Mouse (Mus musculus): Measurements from ENCODE around the gene Pdlim1.
A peak's percentile ranks its signal among the peaks of the same experiment; 100 is the strongest.

The Pdlim1 gene

DNA sequence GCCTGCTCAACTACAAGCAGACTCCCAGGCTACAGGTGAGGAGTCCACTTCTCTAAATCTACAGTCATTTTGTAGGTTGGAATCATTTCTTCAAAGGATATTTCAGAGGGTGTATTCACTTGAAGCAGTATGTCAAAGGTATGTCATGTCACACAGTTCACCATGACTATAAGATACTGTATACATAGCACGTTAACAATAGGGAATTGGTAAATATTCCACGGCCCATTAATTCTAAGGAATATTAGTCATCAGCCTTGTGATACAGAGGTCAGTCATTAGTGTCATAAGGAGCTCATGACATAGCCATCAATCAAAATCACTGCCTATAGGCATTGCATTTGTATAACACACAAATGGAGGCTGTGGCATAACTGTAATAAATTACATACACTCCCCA lies 13.1 kb upstream of the Pdlim1 start:
- DNase-seq (ENCODE audit: low read depth in 2 of 2, low spot score in 2 of 2) = no peak

DNA sequence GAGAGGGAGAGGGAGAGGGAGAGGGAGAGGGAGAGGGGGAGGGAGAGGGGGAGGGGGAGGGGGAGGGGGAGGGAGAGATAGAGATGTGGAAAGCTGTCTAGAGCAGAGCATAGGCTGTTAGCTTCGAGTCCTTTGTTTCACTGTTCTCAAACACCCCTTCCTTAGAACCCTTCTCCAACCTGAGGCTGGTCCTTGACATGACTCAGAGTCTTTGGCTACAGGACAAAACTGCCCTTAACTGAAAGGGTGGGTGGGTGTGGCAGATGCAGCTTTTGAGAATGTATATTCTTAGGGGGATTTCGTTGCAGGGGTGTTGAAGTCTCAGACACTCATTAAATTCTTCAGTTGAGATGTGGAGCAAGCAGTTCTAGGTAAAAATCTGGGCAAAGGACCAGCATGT lies 11.8 kb upstream of the Pdlim1 start:
- DNase-seq (ENCODE audit: low read depth in 2 of 2, low spot score in 2 of 2) = no peak

DNA sequence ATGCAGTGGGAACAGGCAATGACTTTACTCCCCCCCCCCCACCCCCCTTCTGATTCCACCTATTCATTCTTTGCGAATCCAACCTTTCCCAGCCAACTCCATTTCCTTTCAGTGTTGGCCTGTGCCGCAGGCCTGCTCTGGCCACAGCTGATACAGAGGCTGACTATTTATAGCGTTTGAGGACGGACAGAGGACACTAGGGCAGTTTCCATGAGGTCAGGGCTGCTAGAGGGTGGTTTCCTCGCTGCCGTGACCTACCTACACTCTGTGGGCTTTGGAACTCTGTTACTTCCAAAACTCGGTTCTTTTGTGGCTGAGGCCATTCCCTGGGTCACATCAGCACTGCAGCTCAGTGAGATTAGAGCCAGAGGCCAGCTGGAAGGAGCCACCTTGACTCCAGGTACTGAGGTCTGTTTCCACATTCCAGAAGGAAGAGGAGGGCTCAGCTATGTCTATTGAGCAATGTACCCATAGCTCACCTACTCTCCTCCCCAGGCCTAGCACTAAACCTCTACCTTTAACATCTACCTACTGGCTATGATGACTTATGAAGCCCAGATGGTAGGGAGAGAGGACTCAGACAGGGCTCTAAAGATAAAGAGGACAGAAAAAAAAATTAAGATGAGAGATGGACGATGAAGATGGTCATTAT lies 6.9 kb upstream of the Pdlim1 start:
- no peak for DNase-seq (ENCODE audit: low read depth in 2 of 2, low spot score in 2 of 2)

DNA sequence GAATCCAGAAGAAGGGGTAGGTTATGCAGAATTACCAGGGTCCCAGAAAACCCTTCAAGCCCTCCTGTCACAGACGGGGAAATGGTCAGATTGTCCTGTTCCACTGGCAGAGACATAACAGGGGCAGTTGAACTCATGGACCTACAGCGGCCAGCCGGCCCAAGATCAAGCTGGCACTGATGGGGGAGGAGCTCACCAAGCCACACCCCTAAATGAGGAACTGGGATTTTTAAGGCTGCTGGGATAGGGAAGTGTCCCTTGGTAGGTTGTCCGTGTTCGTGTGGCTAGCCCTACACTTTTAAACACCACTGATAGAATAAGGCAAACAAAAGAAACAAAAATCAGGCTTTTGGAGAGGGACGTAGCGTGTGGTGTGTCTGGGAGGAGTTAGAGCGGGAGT lies 5.9 kb upstream of the Pdlim1 start:
- DNase-seq (ENCODE audit: low read depth in 2 of 2, low spot score in 2 of 2) = no peak

DNA sequence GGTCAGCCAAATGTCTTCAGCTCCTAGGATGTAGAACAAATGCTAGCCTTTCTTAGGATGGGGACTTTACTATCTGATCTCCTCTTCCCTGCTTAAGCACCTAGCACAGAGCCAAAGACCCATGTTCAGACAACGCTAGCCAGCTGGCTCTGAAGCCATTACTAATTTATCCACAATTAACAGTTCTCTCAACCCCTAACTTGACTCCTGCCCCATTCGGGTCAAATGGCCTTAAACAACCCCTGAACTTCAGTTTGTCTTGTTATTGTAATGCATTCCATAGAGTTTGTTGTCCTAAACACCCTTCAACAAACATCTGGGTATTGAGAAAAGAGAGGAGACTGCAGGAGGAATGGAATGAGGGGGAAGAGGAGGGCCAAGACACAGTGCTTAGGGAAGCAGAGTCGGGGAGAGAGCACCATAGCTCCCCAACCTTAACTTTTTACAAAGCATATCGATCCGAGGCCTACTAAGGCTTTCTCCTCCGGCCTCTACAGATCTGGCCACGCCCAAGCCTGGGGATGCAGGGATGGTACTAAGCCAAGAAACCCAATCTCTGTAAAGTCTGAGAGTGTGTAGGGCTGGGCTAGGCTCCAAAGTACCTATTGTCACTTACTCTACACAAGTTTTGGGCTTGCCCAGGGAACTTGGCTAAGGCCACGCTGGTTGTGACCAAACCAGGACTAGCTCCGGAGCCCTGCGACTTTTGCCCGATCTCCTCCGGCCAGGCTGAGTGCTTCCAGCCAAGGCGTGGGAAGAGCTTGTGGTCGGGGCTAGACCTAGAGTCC lies 4.0 kb upstream of the Pdlim1 start:
- no peak for DNase-seq (ENCODE audit: low read depth in 2 of 2, low spot score in 2 of 2)

DNA sequence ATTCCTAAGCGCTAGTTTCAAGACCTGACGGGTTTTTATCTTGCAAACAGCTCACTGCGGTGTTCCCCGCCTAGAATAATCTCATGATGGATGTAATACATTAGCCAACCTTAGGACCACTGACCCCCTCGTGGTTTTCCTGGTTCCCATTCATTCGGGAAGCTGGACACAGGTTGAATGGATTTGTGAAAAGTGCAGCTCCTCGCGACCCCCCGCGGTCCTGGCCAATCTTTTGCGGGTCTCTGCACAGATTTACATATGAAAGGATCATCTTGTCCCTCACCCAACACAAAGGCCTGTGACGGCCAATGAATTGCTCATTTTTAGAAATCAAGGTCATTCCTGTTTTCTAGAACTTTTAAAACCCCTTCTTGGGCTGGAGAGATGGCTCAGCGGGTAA lies 1.0 kb upstream of the Pdlim1 start:
- DNase-seq (ENCODE audit: low read depth in 2 of 2, low spot score in 2 of 2) = no peak

DNA sequence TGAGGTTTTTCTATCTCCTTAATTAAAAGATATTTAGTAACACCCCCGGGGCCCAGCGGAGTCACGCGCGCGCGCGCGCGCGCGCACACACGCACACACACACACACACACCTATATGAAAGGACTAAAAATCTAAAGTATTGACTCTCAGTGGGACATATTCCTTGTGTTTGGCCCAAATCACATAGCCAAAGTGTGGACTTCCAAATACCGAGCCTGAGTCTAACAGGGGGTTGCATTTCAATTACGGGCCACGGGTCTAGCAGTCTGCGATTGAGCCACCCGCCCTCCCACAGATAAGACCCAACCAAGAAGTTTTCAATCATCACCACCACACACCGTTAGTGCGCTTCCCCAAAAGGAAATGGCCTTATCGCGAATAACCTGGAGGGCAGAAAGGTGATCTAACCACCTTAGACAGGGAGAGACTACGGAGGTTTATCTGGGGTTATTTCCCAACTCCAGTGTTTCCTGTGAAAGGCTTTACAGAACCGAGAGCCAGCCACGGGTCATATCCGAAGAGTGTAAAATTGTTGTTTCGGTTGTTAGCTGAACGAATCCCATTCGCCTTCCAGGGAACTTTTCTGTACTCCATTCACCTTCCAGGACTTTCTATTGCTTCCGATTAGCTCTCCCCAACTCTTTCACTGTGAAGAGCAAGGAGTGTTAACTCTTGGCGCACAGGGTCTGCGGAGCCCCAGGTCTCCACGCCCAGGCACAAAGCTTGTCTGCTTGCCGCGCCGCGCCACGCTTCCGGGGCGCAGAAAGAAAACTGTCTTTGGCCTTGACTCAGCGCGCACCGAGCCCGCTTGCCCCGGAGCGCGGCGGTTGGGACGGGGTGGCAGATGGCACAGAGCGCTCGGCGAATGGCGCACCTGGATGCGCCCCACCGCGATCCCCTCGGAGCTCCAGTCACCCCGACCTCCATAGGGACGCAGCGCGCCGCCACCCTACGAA lies 1.0 kb downstream of the Pdlim1 start:
- peak; percentile 55 to 65 for DNase-seq (ENCODE audit: low read depth in 2 of 2, low spot score in 2 of 2)

DNA sequence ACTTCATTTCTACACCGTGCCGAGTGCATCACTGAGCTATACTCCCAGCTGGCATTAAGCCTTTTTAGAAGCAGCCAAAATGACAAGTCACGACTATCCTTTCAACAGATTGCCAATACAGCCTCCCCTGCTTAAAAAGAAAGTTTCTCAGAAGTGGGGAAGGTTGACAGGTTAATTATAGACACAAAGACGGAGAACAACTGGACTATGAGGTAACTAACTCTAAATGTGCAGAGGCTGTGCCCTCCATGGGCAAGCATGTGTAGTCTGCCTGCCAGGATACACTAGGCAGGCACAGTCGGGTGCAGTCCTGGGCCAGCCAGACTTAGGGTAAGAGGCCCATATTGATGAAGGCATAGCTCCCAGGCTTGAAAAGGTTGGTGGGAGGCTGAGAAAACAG lies 2.1 kb downstream of the Pdlim1 start:
- no peak for DNase-seq (ENCODE audit: low read depth in 2 of 2, low spot score in 2 of 2)

DNA sequence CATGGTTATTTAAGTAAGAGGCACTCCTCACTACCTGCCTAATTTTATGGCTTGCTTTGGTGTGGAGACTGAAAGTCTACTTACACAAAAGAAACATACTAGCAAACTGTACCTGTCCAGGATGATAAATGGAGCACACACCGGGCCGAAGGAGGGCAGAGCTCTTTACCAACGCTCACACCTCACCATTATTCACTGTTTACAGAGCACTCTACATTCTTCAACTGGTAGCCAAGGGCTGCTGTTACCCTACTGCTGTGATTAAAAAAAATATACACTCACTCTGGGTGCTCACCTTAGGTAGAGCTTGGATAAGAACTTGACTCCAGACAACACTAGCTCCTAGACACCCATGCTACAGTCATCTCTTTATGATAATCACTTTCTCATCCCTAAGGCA lies 3.1 kb downstream of the Pdlim1 start:
- no peak for DNase-seq (ENCODE audit: low read depth in 2 of 2, low spot score in 2 of 2)

DNA sequence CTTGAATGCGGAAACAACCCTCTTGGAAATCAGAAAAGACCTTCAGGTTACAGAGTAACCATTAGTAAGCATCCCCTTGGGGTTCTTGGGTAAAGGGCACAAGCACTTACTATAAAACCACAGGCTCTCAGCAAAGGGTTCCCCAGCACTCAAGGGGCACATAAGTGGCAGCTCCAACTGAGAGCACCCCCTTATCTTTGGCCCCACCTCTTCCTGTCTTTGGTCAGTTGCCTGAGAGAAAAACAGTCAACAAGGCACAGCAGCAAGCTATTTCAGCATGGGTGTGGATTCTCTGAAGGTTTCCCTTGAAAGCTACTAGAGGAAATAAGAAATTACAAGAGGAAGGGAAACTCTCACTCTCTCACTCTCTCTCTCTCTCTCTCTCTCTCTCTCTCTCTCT lies 4.3 kb downstream of the Pdlim1 start:
- peak; percentile 66 to 69 for DNase-seq (ENCODE audit: low read depth in 2 of 2, low spot score in 2 of 2)

DNA sequence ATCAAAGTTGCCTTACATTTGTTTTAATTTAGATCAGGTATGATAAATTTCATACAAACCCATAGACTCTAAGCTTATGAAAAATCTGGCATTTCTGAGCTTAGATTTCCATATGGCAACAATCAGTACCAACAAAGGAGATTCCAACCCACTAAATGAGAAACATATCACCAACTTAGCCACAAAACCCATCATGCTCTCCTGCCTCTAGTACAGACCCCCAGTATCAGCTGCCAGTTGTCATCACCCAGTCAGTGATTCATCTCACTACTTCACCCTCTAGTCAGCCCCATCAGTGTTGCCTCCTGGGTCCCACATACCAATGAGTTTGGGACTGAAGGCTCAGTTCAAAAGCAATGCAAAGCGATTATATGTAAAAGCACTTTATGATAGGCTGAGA lies 12.2 kb downstream of the Pdlim1 start:
- DNase-seq (ENCODE audit: low read depth in 2 of 2, low spot score in 2 of 2) = no peak

DNA sequence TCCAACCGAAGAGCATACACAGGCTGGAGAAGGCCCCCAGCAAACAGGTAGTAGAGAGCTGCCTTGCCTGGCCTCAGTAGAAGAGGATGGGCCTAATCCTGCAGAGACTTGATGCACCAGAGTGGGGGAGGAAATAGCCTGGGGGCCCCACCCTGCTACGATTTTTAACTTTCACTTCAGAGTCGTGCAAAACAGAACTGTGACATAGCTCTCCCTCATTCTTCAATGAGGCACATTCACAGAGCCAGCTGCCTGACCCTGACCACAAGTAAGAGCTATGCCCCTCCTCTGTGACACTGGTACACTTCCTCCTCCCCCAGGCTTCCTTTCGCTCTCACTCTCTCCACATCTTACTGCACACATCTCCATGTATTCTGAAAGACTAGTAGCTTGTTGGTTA lies 14.2 kb downstream of the Pdlim1 start:
- DNase-seq (ENCODE audit: low read depth in 2 of 2, low spot score in 2 of 2) = peak; percentile 79 to 84

DNA sequence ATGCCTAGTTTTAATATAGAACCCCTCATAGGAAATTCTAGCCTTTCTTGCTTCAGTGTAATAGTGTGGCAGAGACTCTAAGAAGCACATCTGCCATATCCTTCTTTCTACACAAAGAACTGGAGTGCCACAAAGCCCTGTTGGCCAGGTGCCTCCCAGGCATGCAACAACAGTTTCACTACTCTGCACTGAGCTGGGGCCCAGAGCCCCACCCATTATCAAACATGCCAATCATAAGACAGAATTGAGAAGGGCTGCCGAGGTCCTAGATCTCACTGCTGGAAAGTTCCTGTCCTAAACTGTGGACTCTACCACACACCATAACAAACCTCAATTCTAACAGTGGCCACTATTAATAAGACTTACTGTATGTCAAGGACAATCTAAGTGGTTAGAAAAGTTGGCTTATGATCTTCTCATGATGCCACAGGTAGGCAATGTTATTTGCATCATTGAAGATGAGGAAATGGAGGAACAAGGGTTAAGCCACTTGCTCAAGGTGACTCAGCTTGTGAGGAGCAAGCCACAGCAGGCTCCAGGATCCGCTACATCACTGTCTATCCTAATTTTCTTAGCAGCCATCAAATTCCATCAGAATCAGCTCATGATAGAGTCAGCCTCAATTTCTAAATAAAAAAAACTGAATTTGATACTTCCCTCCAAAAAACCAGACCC lies 15.1 kb downstream of the Pdlim1 start:
- DNase-seq (ENCODE audit: low read depth in 2 of 2, low spot score in 2 of 2) = no peak

DNA sequence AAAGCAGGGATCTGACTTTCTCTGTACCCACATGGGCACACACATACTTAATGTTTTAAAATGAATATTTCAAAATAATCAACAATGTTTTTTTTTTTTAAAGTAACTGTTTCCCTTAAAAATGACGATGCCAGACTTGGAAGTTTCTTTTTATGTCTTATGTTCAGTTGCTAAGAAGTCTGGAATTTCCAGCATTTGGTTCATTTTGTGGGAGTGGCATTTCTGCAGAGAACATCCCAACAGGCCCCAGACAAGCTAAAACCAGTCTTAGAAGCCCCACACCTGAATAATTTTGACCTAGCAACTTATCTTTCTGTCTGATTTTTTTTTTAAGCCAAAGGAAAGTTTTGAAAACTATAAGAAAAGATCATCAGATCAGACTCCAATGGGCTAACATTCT lies 16.1 kb downstream of the Pdlim1 start:
- no peak for DNase-seq (ENCODE audit: low read depth in 2 of 2, low spot score in 2 of 2)

DNA sequence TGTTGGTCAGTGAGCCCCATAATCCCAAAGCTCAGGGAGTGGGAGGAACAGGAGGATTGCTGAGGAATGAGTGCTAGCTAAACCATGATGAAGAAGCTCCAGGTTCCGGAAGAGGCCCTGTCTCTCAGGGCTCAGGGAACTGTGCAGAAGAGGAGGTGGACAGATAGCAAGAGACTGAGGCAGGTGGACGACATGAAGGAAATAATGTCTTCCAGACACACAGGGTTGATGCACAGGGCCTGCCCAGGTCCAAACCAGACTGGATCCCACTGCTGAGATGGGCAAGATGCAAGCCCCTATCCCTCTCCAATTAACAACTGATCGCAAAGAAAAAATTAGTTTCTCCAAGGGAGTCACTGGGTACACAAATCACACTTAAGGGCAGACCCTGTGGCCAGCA lies 16.9 kb downstream of the Pdlim1 start:
- DNase-seq (ENCODE audit: low read depth in 2 of 2, low spot score in 2 of 2) = no peak

DNA sequence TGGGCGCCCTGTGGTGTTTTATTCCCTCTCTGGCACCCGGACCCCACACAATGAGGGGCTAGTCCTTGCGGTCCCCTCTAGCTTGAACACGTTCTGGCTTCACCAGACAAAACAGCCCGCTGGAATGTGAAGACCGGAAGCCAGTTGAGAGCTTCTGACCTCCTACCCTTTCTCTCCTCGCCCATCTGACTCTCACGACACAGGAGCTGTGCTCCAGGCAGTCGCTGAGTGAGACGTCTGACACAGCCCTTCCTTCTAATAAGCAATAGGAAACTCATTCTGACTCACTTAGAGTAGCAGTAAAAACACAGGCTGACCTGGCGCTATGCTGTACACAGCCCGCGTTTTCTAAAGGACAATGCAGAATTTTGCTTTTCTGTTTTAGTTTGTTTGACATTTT lies 17.9 kb downstream of the Pdlim1 start:
- no peak for DNase-seq (ENCODE audit: low read depth in 2 of 2, low spot score in 2 of 2)

DNA sequence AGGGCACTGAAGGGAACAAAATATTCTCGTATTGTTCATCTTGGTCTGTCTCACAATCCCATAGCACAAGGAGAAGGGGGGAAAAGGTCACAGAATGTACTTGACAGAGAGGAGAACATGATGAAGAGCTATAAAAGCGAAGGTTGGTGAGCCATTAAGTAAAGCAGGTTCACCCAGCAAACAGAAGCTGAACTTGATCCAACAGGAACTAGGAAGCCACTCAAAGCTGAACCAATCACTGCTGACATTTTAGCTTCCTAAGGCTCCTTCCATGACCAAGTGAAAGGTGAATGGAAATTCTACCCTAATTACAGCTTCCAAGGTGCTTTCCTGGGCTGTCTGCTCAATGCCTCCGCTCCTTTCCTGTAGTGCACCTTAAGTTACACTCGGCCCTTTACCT lies 20.5 kb downstream of the Pdlim1 start:
- DNase-seq (ENCODE audit: low read depth in 2 of 2, low spot score in 2 of 2) = no peak

DNA sequence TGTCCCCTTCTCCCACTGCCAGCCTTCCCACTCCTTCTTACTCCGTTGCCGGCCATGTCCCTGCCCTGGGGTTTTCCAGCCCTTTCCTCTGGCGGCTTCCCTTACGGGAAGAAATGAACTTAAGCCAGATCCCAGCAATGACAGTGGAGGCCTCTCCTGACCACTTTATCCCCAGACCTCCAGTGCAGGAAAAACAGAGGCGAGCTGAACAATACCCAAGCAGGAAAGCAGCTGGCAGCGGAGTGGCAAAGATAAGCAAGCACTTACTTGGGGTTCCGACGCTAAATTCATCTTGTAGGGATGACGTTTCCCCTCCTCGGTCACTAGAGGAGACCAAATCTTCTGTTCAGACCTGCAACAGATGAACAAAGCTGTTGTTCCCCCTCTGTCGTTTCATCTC lies 22.3 kb downstream of the Pdlim1 start:
- no peak for DNase-seq (ENCODE audit: low read depth in 2 of 2, low spot score in 2 of 2)

DNA sequence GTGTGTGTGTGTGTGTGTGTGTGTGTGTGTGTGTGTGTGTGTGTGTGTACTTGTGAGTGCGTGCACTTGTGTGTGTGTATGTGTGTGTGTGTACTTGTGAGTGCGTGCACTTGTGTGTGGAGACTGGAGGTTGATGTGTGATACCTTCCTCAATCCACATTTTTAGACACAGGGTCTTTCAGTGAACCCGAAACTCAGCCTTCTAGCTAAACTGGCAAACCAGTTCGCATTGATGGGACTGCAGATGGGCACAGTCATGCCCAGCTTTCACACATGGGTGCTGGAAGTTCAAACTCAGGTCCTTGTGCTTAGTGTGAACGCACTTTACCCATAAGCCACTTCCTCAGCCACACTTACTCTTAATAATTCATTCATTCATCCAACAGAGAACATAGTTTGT lies 23.2 kb downstream of the Pdlim1 start:
- no peak for DNase-seq (ENCODE audit: low read depth in 2 of 2, low spot score in 2 of 2)

DNA sequence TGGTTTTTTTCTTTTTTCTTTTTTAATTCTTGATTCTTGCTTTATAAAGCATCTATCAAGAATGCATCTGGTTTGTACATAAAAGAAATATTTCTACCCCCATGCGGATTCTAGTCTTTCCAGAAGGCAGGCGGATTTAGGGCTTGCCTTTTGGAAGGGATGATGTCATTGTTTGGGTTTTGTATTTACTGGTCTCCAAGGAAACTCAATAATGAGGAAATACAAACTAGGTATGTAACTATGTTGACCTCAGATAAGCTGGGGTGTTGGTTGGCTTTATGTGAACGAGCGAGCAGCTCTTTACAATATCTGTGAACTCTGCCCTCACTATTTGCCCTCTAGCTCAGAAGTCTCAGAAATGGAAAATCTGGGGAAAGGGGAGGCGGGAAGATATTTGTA lies 24.4 kb downstream of the Pdlim1 start:
- no peak for DNase-seq (ENCODE audit: low read depth in 2 of 2, low spot score in 2 of 2)

DNA sequence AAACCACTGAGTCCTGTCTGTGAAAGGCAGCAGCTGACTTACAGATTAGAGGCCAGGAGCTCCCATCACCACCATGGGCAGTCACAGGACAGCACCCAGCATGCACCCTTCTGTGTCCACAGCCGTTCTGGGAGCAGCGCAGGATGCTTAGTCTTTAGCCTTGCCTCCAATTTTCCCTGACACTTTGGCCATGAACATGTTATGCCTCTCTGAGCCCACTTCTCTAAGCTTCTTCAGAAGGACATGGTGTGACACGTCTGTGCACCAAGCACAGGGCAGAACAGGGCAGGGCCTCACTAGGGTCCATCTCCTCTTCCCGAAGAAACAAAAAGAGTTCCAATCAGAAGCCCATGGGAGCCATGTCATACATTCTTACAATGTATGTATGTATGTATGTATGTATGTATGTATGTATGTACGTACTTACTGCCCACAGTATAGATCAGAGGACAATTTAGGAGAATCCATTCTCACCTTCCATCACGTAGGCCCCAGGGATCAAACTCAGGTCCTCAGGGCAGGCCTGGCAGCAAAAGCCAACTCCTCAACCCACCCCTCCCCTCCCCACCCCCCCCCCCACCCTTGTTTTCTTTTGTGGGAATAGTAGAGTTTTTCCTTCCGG lies 24.9 kb downstream of the Pdlim1 start:
- DNase-seq (ENCODE audit: low read depth in 2 of 2, low spot score in 2 of 2) = no peak

Data from CD8-positive naive resting alpha-beta T cell, adult 2 months (primary cell).